Mouse (Mus musculus) fibroblast of lung, adult 2 months (primary cell): ENCODE data around the gene Hnrnph1.
"Not testable (repeated sequence)": the region's sequence is repeated elsewhere in the genome, so short reads cannot be mapped to it uniquely, and the experiment has no call there.

Experiments used
- DNase-seq: peaks from one replicate; pipeline ENCODE4 v3.0.0-alpha.2; 2011; ENCODE audit warnings: low read depth

Gene Hnrnph1

GRCm38 (mm10) chr11:50376911-50377891 lies at the start of gene Hnrnph1:
Gene Hnrnph1 (plus strand): TSS chr11:50376990.
- peak; percentile 98 for DNase-seq

GRCm38 (mm10) chr11:50328075-50328625 lies 48.6 kb upstream of the Hnrnph1 start:
- no peak for DNase-seq

- no peak for DNase-seq
Measured at GRCm38 (mm10) chr11:50329378-50329777, 47.4 kb upstream of the Hnrnph1 start.

GRCm38 (mm10) chr11:50333181-50333580 lies 43.6 kb upstream of the Hnrnph1 start:
- DNase-seq: no peak

- DNase-seq: no peak
Measured at GRCm38 (mm10) chr11:50336126-50336525, 40.7 kb upstream of the Hnrnph1 start.

- no peak for DNase-seq
Measured at GRCm38 (mm10) chr11:50336891-50337290, 39.9 kb upstream of the Hnrnph1 start.

- DNase-seq: no peak
Measured at GRCm38 (mm10) chr11:50345486-50345885, 31.3 kb upstream of the Hnrnph1 start.

- no peak for DNase-seq
Measured at GRCm38 (mm10) chr11:50346256-50347032, 30.3 kb upstream of the Hnrnph1 start.

- no peak for DNase-seq
Measured at GRCm38 (mm10) chr11:50352177-50352576, 24.6 kb upstream of the Hnrnph1 start.

GRCm38 (mm10) chr11:50354162-50354561 lies 22.6 kb upstream of the Hnrnph1 start, which contains the start of gene Cby3:
Gene Cby3 (plus strand): TSS chr11:50354462.
- no peak for DNase-seq

- DNase-seq: no peak
Measured at GRCm38 (mm10) chr11:50354851-50355250, 21.9 kb upstream of the Hnrnph1 start.

GRCm38 (mm10) chr11:50355395-50355794 lies 21.4 kb upstream of the Hnrnph1 start:
- DNase-seq: no peak

- DNase-seq: no peak
Measured at GRCm38 (mm10) chr11:50358950-50359861, 17.6 kb upstream of the Hnrnph1 start.

GRCm38 (mm10) chr11:50361282-50361681 lies 15.5 kb upstream of the Hnrnph1 start:
- not testable (repeated sequence) for DNase-seq

GRCm38 (mm10) chr11:50364548-50364947 lies 12.2 kb upstream of the Hnrnph1 start:
- peak; percentile 42 for DNase-seq

GRCm38 (mm10) chr11:50365322-50365721 lies 11.5 kb upstream of the Hnrnph1 start:
- DNase-seq: no peak

- DNase-seq: no peak
Measured at GRCm38 (mm10) chr11:50367531-50367930, 9.3 kb upstream of the Hnrnph1 start.

GRCm38 (mm10) chr11:50369360-50369911 lies 7.4 kb upstream of the Hnrnph1 start:
- peak; percentile 25 for DNase-seq

- no peak for DNase-seq
Measured at GRCm38 (mm10) chr11:50370969-50371368, 5.8 kb upstream of the Hnrnph1 start.

GRCm38 (mm10) chr11:50371399-50371841 lies 5.4 kb upstream of the Hnrnph1 start:
- DNase-seq: peak; percentile 32

- DNase-seq: no peak
Measured at GRCm38 (mm10) chr11:50371911-50372310, 4.9 kb upstream of the Hnrnph1 start.
